Mouse (Mus musculus): ENCODE data around the gene Mss51.

Mss51 gene

DNA sequence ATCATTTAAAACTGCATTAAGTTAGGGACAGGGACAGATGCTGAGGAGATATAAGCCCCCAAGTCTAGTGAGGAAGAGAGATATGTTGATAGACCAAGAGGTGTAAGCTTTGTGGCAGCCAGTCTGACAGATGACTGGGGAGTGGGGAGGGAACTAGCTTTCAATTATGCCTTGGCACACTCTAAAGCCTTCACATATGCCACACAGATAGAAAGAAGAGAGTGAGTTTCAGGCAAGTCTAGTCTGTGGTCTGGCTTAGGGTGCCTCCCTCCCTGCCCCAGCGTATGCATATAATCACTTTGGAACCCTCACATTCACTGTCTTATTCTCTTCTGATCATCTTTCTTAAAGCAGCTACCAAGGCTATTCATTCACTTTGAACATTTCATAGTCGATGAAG is 45.4 kb downstream of the Mss51 start:
- DNase-seq: no peak

DNA sequence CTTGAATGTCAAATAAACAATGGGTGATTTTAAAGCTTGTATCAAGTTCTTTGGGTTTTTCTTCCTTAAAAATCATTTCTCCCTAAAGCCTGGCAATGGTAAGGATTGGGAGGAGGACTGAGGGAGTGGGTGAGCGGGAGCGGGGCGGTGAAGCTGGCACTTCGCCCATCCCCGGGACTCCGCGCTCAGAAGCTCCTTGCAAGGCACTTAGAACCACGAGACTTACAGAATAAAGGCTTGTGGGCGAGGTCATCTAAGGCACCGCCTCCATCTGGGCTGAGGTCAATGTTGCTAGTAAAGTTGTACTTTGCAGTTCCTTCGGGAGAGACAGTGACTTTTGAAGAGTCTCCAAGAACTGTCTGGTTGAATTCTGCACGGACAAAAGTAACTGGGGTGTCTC is 49.5 kb downstream of the Mss51 start:
- DNase-seq: peak; percentile 39

DNA sequence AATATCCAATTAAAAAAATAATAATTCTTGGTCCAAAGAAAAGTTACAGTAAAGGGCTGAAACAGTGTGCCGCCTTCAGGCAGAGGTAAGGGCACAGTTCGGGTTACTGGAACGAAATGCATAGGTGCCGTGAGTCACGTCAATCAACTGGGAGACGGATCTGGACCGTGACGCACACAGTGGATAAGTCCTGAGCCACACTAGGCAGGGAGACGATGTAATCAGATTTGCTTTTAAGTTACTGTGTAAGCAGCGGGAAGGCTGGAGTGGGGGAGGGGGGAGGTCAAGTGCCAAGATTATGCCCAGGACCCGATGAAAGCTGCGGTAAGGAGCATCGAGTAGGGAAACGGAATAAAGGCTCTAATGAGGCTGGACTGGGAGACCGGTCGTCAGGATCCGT is 54.4 kb downstream of the Mss51 start:
- DNase-seq: no peak

DNA sequence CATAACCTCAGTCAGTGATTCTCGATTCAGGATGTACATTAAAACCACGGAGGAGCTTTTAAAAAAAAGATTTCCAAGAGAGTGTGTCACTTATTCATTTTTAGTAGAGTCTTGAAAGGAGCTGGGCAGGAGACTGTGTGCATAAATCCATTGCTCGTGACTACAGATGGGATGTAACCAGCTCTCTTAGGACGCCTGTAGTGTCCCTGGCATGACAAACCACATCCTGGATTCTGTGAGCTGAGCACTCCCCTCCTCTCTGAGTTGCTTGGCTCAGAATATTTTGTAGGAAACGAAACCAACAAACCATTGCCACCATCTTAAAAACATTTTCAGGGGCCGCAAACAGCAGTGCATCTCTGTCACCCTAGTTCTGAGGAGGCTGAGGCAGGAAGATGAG is 59.7 kb downstream of the Mss51 start:
- DNase-seq: no peak
